Mouse (Mus musculus) spleen, postnatal 10 days (tissue): ENCODE measurements at regions not wholly inside any gene's neighbourhood (a gene's known extent, or its start where the extent isn't known, plus 50 kb on each side); places are given as distances from the start of the nearest gene placed in this dataset.

ENCODE experiments used
- DNase-seq, 2 experiments: peaks; one replicate each; pipeline ENCODE4 v3.0.0; 2021 to 2022; ENCODE audit warnings: low spot score in 2 of 2

DNA sequence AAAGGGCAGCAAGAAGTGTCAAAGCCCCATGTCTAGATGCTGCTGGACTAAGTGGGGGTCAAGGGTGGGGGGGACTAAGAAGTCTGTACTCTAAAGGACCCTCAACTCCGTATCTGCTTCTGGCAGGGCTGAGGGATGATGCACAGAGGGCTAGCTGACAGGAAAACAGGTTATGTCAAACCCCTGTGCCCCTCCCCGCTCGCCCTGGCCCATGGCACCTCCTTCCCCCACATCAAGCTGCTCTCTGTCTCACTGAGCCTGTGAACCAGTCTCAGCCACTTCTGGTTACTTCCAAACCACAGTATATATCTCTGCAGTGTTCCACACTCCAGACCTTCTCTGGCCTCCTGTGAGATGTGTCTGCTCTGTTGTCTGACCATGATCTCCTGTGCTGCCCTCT lies 63.8 kb upstream of the Ubl3 start:
- DNase-seq, result no peak

DNA sequence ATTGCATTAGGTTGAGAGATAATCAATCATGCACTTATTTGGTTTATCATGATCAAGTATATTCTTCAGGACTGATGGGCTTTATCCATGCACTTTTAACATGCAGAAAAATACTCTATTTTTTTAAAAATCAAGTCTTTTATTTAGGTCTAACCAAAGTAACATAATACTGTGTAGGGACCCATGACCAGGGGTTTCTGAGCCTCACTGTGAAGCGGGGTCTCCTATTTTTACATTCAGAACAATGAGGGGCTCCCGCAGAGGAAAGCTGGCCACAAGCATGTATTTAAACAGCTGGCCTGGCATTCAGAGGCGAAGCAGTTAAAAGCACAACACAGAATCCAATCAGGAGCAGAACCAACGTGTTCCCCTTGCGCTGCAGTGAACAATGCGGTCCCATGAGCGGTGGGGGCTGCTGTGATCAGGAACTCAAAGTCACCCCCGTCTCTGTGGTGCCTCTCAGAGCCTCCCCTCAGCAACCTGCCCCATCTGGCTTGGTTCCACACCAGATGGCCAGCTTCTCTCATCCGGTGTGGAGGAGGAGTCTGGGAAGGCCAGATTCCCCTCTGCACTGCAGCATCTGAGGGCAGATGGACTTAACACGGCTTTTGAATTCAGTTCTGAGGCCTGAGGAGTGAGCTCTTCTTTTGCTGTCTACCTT lies 63.2 kb upstream of the Ubl3 start:
- DNase-seq, result no peak

DNA sequence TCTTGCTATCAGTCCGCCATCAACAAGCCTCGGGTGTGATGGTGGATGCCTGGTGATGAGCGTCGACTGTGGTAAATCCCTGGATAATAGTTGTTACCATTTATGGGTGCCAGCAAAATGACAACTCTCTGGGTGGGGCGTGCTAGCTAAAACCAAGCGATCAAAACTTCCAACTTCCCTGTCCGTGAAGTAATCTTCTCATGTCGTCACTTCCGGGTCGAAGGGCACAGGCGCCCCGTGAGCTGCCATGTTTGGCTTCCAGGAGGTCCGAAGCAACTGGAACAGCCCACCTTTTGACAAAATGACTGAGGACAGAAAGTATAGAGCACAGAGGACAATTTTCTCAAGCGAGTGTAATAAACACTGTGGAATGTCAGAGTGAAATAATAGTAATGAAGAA lies 62.5 kb upstream of the Ubl3 start:
- DNase-seq, result no peak

DNA sequence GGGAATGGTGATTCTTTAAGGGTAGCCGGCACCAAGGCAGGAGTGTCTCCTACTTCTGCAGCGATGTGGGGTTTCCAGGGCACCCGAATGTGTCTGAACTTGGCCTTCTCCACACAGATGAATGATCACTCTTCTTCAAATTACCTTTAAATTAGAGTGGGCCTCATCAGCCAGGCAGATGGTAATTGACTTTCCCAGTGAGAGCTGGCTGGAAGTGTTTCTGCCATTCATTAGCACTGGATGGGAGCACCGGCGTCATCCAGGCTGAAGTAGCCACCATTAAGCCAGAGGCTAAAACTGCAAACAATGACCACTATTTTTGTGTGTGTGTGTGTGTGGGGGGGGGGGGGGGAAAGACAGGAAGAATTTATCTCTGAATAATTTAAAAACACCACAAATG lies 58.7 kb upstream of the Ubl3 start:
- DNase-seq, result no peak

DNA sequence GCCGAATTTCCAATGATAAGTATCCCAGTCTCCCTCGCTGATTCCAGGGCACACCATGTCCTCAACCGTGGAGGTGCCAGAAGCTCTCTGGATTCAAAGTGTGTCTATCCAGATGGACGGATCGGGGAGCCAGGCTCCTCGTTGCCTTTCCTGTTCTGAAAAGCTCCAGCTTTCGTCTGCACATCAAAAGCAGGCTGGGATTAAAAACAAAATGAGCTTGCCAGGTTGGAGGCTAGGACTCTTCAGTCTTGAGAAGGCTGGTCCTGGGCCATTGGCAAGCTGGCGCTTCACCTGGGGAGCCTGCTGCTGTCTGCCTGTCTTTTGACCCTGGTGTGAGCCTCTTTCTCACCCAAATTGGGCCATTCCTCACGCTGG lies 56.9 kb upstream of the Ubl3 start:
- DNase-seq, result no peak

DNA sequence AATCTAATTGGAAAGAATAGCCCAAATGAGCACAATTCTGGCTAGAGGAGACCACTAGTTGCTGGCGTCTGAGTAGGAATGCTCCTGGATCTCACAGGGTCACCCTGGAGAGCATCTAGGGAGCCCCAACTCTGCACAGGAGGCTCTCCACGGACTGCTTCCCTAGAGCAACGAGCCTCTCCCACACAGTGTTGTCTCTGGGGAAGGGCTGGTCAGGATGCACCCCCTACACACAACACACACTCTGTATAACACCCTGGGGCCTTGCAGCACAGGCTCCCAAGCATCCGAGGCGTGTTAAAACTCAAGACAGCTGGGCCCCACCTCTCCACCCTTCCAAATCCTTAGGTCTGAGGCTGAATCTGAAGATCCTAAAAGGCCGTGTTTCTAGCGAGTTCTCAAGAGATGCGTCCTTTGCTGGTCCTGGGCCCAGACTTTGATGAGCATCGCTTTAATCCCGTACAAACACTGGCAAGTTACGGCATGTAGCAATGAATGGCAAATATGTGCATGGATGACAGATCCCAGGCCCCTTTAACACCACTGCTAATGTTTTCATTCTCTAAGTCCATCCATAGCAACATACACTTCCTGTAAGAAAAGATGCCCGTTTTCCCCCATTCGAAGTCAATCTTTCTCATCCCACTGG lies 56.4 kb upstream of the Ubl3 start:
- no peak for DNase-seq

DNA sequence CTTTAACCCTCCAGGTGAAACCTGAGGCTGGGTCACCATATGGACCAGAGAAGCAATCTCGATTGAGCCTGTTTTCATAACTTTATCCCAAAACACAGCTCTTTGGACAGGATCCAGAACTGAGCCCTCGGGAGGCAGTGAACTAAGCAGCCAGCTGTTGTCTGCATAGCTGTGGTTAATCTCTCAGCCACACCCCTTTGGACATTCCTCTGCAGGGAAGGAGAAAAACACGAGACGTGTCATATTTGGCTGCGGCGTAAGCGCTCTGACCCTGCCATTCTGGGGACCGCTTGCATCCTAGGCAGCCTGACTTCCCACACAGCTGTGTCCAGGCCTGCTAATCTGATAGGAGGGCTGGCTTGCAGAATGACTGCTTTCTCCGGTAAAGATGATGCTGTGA lies 55.6 kb upstream of the Ubl3 start:
- no peak for DNase-seq

DNA sequence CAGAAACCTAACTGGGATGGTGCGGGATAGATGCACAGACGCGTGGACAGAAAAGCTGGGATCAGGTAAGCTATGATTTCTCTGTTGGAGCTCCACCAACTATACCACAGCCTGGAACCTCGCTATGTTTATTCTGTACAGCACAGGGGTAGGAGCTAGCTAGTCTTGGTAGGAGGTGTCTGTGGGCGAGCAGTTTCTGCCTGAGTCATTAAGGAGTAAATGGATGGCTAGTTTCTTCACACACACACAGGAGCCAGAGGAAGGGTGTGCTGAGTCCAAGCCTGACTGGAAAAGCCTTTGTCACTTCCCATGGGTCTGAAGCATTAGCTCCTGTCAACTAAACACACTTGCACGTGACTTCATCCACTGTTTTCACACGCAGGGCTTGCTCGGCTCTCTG lies 53.1 kb upstream of the Ubl3 start:
- DNase-seq, result no peak
